Mouse (Mus musculus) embryonic fibroblast, embryonic 13.5 days (primary cell): Measurements from ENCODE around the gene Nup85.

ENCODE experiments used
- CTCF ChIP-seq: IDR thresholded peaks from 2 replicates; pipeline ENCODE4 v1.5.1; 2011; ENCODE audit warnings: mild to moderate bottlenecking, control low read depth, low read length, moderate library complexity, borderline replicate concordance; ENCODE audit not compliant: insufficient read depth
- POLR2A ChIP-seq: IDR thresholded peaks from 2 replicates; pipeline ENCODE4 v1.6.1; 2011; ENCODE audit warnings: low read depth, mild to moderate bottlenecking, control low read depth, low read length, moderate library complexity

DNA sequence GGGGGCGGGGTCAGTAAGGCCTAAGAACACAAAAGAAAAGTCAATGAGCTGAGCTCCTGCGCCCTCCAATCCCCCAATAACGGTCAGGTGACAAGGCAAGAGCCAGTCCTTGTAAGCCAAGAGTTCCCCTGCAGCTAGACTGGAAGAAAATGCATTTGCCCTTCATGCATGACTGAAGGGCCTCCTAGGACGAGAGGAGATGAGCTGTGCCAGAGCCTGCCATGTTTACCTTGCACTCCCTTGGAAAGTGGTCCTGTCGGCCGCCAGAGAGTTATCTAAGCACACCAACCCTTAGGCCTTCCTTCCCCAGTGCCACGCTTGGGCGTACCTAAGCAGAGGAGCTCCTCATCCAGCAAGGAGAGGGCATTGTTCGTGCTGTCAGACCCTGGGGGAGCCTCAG, 23.8 kb downstream of the Nup85 start:
- TF ChIP-seq POLR2A (no peak), CTCF (no peak)
